Mouse (Mus musculus): ENCODE measurements at regions not wholly inside any gene's neighbourhood (a gene's known extent, or its start where the extent isn't known, plus 50 kb on each side); places are given as distances from the start of the nearest gene placed in this dataset.
A peak's percentile ranks its signal among the peaks of the same experiment; 100 is the strongest.

GRCm38 (mm10) chr5:96922716-96923076 lies 74.8 kb upstream of the Bmp2k start (continued):
- peak; percentile 51; the same call in 1 of the 2 replicates for TF ChIP-seq ELF1 (IDR thresholded peaks at IDR 0.05; ENCODE audit: low read depth, low read length)
- TF ChIP-seq BHLHE40 (IDR thresholded peaks at IDR 0.05; ENCODE audit: borderline replicate concordance, low read depth, low read length) = no peak
- no peak for TF ChIP-seq CTCF (IDR thresholded peaks at IDR 0.05 in 2 of 3, conservative IDR thresholded peaks at IDR 0.05 in 1 of 3; ENCODE audit: control insufficient read depth in 1 of 3, insufficient read depth in 1 of 3, low read depth in 2 of 3, low read length in 3 of 3, poor library complexity in 1 of 3, severe bottlenecking in 1 of 3)
- TF ChIP-seq GATA1 (IDR thresholded peaks at IDR 0.05; ENCODE audit: low read depth, low read length) = peak; percentile 86
- TF ChIP-seq USF1 (IDR thresholded peaks at IDR 0.05; ENCODE audit: low read depth, low read length) = no peak
- no peak for TF ChIP-seq MYC (IDR thresholded peaks at IDR 0.05; ENCODE audit: low read depth, low read length)
- TF ChIP-seq ZKSCAN1 (IDR thresholded peaks at IDR 0.05; ENCODE audit: low read depth, low read length) = no peak
- no peak for TF ChIP-seq RCOR1 (IDR thresholded peaks at IDR 0.05; ENCODE audit: low read depth, low read length)

GRCm38 (mm10) chr5:96923526-96923925 lies 74.0 kb upstream of the Bmp2k start:
- no peaks in the 10 kb centered on the region for H3K27me3 ChIP-seq (ENCODE audit: control insufficient read depth in 1 of 2, insufficient read depth in 2 of 2, low read length in 2 of 2)
- no peaks in the 10 kb centered on the region; the same call in none of the 2 replicates for H3K79me2 ChIP-seq (ENCODE audit: control insufficient read depth, insufficient read depth, low read length, poor library complexity)
- peak in 1 of 2 experiments; percentile 8; a peak in 1 of 4 replicates for TF ChIP-seq EP300 (IDR thresholded peaks at IDR 0.05; ENCODE audit: low read depth in 1 of 2, low read length in 2 of 2)
- TF ChIP-seq GATA1 (IDR thresholded peaks at IDR 0.05; ENCODE audit: low read depth, low read length) = no peak
- TF ChIP-seq ETS1 (IDR thresholded peaks at IDR 0.05; ENCODE audit: low read depth, low read length) = peak; percentile 54; the same call in 1 of the 2 replicates
- no peak for TF ChIP-seq MYB (IDR thresholded peaks at IDR 0.05; ENCODE audit: low read depth, low read length)

GRCm38 (mm10) chr5:96924736-96925429 lies 72.6 kb upstream of the Bmp2k start:
- Histone ChIP-seq H3K27me3 (ENCODE audit: control insufficient read depth in 1 of 2, insufficient read depth in 2 of 2, low read length in 2 of 2) (no peaks in the 10 kb centered on the region), H3K9me3 (replicated peaks; ENCODE audit: insufficient read depth, low read length) (no peaks in the 10 kb centered on the region), H3K4me3 (ENCODE audit: control insufficient read depth in 1 of 2, insufficient read depth in 1 of 2, low read depth in 2 of 2, low read length in 2 of 2) (peak overlapping the region in 1 of 2 experiments; percentile 30; a peak in 1 of 4 replicates), H3K79me2 (ENCODE audit: control insufficient read depth, insufficient read depth, low read length, poor library complexity) (no peaks in the 10 kb centered on the region; the same call in none of the 2 replicates), H3K4me1 (ENCODE audit: control insufficient read depth in 1 of 2, insufficient read depth in 2 of 2, low read length in 2 of 2) (peaks cover 26 to 45% of the 10 kb centered on the region in 2 experiments), H3K36me3 (ENCODE audit: control insufficient read depth in 1 of 2, insufficient read depth in 2 of 2, low read length in 2 of 2) (peaks cover 0 to 48% of the 10 kb centered on the region in 2 experiments; a peak in 2 of 4 replicates), H3K27ac (ENCODE audit: control insufficient read depth, low read depth, low read length) (peak overlapping the region; percentile 97), H3K9ac (ENCODE audit: control insufficient read depth, low read depth, low read length, poor library complexity, severe bottlenecking) (peak overlapping the region; percentile 60)
- DNase-seq (ENCODE audit: low read depth, low spot score) = peak; percentile 83
- TF ChIP-seq GATA1 (IDR thresholded peaks at IDR 0.05; ENCODE audit: low read depth, low read length) (peak; percentile 80), ZC3H11A (IDR thresholded peaks at IDR 0.05; ENCODE audit: low read depth, low read length) (no peak), ZNF384 (IDR thresholded peaks at IDR 0.05; ENCODE audit: low read depth, low read length) (no peak), MEF2A (IDR thresholded peaks at IDR 0.05; ENCODE audit: extremely low read depth, insufficient replicate concordance, low read depth, low read length, poor library complexity, severe bottlenecking) (0 out of 2 replicates have a peak, but pooled peaks have one; percentile 14), NELFE (IDR thresholded peaks at IDR 0.05; ENCODE audit: low read depth, low read length) (peak; percentile 37; the same call in 1 of the 2 replicates), MYC (IDR thresholded peaks at IDR 0.05; ENCODE audit: low read depth, low read length) (0 out of 2 replicates have a peak, but pooled peaks have one; percentile 36), EP300 (IDR thresholded peaks at IDR 0.05; ENCODE audit: low read depth in 1 of 2, low read length in 2 of 2) (peak; percentile 93 to 94), SMC3 (IDR thresholded peaks at IDR 0.05; ENCODE audit: low read depth, low read length) (peak; percentile 7; the same call in 1 of the 2 replicates), HCFC1 (IDR thresholded peaks at IDR 0.05; ENCODE audit: low read depth, low read length) (peak; percentile 57), SIN3A (IDR thresholded peaks at IDR 0.05; ENCODE audit: low read length) (peak; percentile 84), MXI1 (IDR thresholded peaks at IDR 0.05; ENCODE audit: low read depth, low read length) (peak; percentile 52), TCF12 (IDR thresholded peaks at IDR 0.05; ENCODE audit: low read depth, low read length) (peak; percentile 83), RCOR1 (IDR thresholded peaks at IDR 0.05; ENCODE audit: low read depth, low read length) (peak; percentile 44; the same call in 1 of the 2 replicates), ETS1 (IDR thresholded peaks at IDR 0.05; ENCODE audit: low read depth, low read length) (peak; percentile 91), ELF1 (IDR thresholded peaks at IDR 0.05; ENCODE audit: low read depth, low read length) (peak; percentile 54; the same call in 1 of the 2 replicates), POLR2AphosphoS2 (IDR thresholded peaks at IDR 0.05; ENCODE audit: low read length) (peak; percentile 33; the same call in 1 of the 2 replicates), POLR2AphosphoS5 (IDR thresholded peaks at IDR 0.05; ENCODE audit: borderline replicate concordance, low read depth, low read length) (no peak), USF1 (IDR thresholded peaks at IDR 0.05; ENCODE audit: low read depth, low read length) (no peak), MYB (IDR thresholded peaks at IDR 0.05; ENCODE audit: low read depth, low read length) (peak; percentile 97), TBP (IDR thresholded peaks at IDR 0.05; ENCODE audit: low read depth, low read length) (0 out of 2 replicates have a peak, but pooled peaks have one; percentile 21), MAZ (IDR thresholded peaks at IDR 0.05; ENCODE audit: low read depth, low read length) (peak; percentile 48; the same call in 1 of the 2 replicates), ZMIZ1 (IDR thresholded peaks at IDR 0.05; ENCODE audit: low read depth, low read length) (no peak)

More at GRCm38 (mm10) chr5:96923526-96923925, 74.0 kb upstream of the Bmp2k start:
- Histone ChIP-seq H3K27ac (ENCODE audit: control insufficient read depth, low read depth, low read length) (peak overlapping the region; percentile 97), H3K4me3 (ENCODE audit: control insufficient read depth in 1 of 2, insufficient read depth in 1 of 2, low read depth in 2 of 2, low read length in 2 of 2) (no peak overlapping the region), H3K4me1 (ENCODE audit: control insufficient read depth in 1 of 2, insufficient read depth in 2 of 2, low read length in 2 of 2) (peaks cover 35 to 52% of the 10 kb centered on the region in 2 experiments), H3K9me3 (replicated peaks; ENCODE audit: insufficient read depth, low read length) (no peaks in the 10 kb centered on the region), H3K9ac (ENCODE audit: control insufficient read depth, low read depth, low read length, poor library complexity, severe bottlenecking) (peak overlapping the region; percentile 60), H3K36me3 (ENCODE audit: control insufficient read depth in 1 of 2, insufficient read depth in 2 of 2, low read length in 2 of 2) (peaks cover 0 to 58% of the 10 kb centered on the region in 2 experiments; a peak in 2 of 4 replicates)
- DNase-seq (ENCODE audit: low read depth, low spot score) = peak; percentile 36
